Mouse (Mus musculus) kidney, adult 2 months (tissue): ENCODE results near the gene 1700017B05Rik.

Experiments used
- CTCF ChIP-seq: fragments of 200-500 bp; conservative IDR thresholded peaks from 2 replicates; pipeline ENCODE4 v1.5.1; 2011; ENCODE audit warnings: low read depth, mild to moderate bottlenecking, control low read depth, low read length, moderate library complexity, mixed read lengths; ENCODE audit not compliant: insufficient read depth, insufficient read length
- POLR2A ChIP-seq: fragments of 200-500 bp; IDR thresholded peaks from one replicate; pipeline ENCODE4 v1.6.1; 2011; ENCODE audit warnings: low read depth, low read length, control low read depth

- TF ChIP-seq CTCF = no peak
- TF ChIP-seq POLR2A = no peak
These were observed 6.1 kb downstream of the 1700017B05Rik start for GRCm38 (mm10) chr9:57256309-57256708.
